Mouse (Mus musculus) urinary bladder, adult 18-20 months (tissue): ENCODE measurements around the gene Ric8b.

Experiments
- DNase-seq, 2 experiments: peaks; one replicate each; pipeline ENCODE4 v3.0.0; 2022; ENCODE audit warnings: low spot score in 2 of 2, mixed read lengths in 2 of 2

Ric8b gene

DNA sequence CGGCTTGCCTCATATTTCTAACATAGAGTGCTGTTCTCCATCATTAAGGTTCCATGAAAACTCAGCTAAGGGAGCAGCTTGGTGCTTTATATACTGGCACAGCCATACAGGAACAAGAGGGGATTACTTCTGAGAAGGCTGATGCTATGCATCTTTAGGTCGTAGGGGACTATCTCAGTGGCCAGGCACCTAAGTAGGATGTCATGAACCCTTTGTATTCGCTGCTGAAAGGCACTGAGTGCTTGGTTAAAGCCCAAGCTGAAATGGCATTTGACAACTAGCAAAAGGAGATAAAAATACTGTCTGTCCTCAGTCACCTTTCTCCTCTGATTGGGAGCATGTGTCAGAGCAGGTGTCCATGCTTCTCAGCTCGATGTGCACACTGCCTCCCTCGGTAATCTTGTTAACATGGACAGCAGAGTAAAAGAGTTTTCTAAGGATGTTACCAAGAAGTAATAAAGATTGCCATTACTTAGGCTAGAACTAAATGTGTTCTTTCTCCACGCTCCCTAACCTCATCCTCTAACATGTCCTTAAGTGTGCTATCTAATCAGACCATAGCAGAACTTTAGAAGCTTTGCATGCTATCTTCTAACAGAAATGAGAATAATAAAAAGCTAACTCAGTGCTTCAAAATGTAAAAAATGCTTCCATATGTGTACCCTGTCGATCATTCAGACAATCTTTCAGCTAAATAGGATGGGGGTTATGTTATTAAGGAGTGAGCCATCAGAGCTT is 89.3 kb downstream of the Ric8b start:
- DNase-seq = no peak

DNA sequence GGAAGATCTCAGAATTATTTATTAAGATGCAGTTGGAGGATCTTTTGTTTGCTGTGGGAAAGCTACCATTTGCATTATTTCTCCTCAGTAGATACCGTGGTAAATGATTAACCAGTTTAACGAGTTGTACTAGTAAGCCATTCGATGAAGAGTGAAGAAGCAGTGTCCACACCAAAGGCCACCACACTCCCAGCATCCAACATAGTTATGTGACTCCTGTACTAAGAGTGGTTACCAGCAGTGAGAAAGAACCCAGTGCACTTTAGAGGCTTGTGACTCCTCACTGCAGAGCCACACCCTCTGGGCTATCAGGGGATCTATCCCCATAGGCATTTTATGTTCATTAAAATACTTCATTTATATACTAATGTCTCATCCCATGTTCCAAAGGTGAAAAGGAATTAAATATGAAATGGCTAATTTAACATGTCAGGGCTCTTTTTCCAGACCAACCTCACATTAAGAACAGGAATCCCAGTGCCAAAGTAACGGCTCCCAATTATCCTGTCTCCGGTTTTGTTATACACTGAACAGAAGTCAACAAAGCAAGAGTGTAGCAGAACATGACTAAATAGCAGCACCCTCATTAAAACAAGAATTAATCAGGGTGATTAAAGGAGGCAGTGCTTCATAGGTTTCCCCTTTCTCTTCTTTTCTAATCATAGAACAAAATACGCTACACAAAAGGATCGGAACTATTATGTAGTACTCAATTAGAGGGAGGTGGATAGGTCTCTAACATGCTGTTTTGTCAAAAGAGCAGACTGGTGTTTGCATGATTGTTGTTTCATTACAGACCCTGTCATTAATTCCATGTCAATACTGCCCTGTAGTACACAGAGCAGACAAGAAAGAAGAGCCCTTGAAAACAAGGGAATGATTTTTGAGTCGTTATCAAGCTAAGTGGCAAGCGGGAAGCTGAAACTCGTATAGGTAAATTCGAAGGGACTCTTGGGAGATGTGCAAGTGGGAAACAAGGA is 90.7 kb downstream of the Ric8b start:
- no peak for DNase-seq

DNA sequence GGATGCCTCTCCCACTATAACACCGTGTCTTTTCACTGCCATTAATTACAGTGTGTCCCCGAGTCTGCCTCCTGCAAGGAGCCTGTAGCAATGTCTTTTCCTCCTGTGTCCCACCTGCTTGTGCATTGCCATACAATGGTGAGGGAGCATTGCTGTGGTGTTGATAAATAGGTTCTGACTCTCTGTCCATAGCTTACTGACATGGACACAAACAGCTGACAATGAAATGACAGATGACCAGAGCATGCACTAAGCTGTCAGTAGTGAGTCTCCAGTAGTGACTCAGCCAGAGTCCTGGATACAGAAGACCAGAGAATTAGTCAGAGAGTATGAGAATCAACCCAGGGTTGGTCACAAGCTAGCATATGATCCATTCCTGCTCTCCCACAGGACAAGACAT is 93.7 kb downstream of the Ric8b start:
- DNase-seq = no peak

DNA sequence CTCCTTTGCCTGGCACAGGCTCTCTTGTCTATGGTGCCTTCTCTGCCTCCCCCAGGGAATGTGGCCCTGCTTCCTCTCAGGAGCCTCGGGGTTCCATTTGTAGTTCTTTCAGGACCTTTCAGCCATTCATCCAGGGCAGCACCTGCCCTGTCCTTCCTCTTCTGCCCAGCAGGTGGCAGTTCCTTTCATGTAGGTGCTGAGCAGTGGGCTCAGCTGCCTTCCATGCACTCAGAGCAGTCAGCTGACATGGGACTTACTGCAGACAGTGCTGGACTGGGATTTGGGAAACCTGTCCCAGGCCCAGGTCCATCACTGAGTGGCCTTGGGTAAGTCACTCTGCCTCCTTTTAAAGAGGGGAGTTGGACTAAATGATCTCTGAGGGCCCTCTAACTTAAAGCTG is 96.0 kb downstream of the Ric8b start:
- DNase-seq = no peak

DNA sequence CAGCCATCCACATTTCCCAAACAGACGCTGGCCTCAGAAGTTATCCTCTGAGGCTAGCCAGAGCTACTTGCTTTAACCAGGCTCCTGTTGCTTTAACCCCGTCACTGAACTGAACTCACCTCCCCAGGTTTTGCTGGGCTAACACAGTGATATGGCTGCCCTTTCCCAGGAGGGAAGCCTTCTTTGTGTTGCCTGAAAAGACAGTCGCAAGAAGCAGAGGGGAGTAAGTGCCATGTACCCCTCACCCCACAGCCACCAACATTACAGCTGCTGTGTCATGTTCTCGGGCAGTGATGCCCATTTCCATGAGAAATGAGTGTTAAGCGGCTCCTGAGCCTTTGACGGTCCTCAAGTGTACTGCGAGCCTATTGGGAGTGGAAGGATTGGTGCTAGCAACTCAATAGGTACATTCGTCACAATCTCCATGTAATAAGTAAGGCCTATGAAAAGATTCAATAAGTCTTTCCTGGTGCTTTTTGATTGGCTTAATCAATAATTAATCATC is 96.6 kb downstream of the Ric8b start:
- no peak for DNase-seq

DNA sequence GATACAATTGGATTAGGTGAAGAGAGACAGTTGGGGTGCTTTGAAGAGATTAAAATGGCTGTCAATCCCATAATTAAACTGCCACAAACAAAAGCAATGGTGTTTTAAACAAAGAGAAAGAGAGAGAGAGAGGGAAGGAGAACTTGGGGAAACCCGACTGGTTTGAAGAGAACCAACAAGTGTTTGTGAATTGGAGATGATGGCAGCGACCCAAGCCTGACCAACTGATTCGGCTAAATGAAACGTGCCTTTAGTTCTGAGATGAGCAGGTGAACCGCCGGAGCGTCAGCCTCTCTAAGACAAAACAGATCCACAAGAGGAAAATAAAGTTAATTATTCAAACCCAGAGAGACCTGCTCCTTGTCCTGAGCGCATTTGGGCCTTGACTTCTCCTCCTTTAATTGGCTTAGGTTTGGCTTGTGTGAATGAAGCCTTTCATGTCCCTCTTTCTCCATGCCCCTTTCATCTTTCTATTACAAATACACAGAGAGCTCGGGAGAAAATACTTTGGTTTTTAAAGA is 97.1 kb downstream of the Ric8b start:
- no peak for DNase-seq

DNA sequence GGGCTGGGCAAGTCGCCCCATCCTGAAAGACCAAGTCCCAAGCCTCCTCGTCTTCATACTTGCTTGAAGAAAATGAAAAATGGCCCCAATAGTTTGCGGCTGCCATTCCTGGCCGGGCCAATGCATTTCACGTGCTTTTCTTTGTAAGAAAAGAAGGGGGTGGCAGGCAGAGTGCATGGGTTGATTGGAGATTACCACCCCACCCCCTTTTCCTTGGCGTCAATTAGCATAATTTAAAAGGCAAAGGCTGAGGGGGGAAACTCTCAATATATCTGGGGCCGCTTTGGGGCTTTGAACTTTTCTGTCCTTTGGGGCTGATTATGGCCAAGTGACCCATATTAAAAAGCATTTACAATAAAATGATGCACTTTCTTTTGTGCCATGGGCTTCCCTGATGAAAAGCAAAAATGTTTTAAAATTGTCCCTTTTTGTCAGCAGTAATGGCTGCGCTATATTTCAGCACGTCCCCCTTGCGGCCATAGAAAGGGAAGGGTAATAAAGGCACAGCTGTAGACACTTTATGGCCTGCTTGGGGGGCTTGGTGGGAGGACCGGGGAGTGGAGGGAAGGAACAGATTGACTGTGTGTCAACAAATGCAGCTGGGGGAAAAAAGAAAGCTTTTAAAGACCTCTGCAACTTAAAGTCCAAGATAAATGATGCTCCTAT is 105.4 kb downstream of the Ric8b start:
- no peak for DNase-seq

DNA sequence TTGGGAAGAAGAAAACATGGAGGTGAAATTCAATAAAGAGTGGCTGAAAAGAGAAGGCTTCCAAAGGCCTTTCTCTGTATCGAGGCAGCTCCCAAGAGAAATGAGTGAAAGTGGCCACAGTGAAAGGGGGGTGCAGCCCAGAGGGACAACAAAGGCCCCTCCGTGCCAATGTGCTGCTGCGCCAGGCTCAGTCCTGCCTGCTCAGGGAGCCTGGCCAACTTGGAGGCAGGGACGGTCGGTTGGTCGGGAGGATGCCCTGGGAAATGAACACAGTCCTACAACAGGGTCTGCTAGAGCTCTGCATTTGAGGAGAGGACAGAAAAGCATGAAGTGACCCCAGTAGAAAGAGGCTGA is 105.9 kb downstream of the Ric8b start:
- DNase-seq = no peak

DNA sequence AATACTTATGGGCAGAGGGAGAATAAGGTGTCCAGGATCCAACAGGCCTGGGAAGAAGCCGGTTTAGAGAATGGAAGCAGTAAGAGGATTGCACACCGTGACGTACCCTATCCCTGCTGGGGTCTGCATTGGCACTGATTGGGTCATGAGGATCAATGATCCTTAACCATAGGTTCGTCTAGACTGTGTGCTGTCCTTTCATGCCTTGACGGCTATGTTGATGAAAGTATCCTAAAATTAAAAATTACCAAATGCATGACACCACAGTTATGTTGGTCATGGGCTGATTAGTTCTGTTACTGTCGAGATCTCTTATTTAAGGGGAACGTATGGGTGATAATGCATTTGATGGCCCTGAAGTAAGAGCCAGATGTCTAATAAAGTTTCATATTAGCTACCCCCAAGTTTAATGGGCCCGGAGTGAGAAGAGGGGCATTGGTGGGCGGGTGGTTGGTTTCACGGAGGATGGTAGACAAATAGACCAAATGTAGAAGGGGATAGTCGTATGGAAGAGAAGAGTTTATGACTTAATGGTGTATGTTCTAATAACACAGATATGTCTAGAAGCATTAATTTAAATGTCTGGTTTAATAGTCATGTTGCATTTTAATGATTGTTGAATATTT is 108.5 kb downstream of the Ric8b start:
- no peak for DNase-seq

DNA sequence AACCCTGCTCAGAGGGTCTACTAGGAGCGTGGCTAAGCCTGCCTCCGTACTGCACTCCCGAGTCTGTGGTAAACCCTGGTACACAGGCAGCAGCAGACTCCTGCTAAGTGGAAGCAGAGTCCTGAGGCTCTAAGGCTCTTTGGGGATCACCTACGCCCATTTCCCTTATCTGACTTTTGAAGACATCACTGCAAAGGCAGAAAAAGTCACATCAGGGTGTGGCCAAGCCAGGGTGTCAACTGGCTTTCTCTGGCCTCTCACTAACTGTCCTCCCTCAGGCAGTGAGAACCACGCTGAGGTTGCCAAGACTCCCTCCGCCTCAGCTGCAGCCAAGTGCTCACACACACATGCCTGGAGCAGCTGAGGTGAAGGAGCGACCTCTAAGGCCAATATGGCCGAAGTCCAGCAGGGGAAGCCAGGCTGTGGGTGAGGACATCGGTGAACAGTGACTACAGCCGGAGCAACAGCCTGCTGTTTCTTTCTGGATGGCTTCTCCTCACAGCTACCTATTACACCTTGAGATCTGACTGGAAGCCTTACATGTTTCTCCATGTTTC is 110.3 kb downstream of the Ric8b start:
- no peak for DNase-seq

DNA sequence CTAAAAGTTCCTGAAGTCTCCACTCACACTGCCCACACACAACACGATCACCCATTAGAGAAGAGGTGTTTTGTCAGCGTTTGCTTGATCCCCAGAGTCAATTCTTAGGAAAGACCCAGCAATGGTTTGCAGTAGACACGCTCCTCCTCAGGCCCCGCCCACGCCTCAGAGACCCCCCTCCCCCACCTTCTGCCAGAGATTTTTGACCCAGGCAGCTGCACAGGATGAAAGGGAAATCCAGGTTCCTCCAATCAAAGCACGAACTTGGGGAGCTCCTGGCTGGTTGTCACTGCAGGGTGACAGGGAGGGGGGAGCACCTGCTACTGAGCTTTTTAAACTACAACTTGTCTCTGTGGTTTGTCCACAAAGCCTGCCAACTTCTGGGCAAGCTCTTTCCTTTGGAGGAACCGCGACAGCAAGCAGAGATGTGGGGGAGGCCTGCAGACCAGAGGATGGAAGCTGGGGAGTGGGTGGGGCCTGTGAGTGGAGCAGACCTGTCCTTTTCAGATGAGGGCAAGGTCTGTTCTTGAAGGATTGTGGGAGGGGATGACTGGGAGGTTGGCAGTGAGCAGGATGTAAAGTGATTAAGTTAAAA is 117.8 kb downstream of the Ric8b start:
- no peak for DNase-seq

DNA sequence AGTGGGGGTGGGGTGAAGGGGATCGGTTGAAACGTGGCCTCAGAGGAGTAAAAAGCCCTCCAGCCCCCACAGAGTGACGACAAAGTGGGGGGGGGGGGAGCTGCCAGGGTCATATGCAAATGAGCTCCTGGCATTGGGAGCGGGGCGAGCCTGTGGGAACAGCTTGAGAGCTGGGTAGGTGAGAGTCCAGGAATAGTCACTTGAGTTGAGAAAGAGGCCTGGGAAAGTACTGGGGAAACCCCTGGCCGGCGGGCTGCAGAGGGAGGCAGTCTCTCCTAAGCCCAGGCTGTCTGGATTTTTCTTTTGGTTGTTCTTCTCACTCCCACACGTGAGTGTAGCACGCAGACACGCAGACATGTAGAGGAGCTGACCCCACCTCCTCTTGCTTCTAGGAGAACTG is 120.7 kb downstream of the Ric8b start:
- no peak for DNase-seq

DNA sequence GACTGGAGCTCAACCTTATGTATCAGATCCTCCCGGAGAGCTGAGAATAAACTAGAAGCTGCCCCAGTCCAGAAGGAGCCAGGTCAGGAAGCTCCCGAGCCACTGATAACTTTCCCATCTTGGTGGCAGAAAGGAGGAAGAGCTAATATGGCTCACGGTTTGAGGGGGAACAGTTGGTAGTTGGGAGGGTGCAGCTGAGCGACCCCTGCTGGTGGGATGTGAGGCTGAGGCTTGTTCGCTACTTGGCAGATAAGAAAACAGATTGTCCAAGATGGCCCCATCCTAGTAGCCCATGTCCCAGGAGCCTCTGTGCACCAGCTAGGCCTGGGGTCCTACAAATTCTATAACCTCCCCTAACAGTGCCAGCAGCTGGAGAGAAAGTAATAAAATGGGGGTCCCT is 121.4 kb downstream of the Ric8b start:
- no peak for DNase-seq

DNA sequence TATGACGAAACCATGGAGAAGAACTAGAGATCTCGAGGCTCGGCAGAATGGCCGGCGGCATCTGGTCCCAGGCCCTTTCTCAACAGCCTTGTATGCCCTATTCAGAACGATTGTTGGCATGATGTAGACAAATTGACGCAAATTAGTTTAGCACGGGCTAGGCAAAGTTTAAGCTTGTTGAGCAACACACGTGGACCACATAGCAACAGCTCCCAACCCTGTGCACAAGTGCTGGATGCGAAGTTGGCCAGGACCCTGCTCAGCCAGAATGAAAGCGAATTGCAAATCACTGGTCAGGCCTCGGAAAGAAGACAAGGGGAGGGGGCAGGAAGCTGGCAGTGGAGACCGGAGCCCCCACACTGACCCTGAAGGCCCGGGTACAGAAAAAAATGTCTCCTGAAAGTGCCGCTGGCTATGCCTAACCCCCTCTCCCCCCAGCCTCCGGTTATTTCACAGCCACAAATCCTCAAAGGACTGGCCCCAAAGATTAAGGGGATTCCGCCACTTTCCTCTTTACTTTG is 126.8 kb downstream of the Ric8b start:
- no peak for DNase-seq

DNA sequence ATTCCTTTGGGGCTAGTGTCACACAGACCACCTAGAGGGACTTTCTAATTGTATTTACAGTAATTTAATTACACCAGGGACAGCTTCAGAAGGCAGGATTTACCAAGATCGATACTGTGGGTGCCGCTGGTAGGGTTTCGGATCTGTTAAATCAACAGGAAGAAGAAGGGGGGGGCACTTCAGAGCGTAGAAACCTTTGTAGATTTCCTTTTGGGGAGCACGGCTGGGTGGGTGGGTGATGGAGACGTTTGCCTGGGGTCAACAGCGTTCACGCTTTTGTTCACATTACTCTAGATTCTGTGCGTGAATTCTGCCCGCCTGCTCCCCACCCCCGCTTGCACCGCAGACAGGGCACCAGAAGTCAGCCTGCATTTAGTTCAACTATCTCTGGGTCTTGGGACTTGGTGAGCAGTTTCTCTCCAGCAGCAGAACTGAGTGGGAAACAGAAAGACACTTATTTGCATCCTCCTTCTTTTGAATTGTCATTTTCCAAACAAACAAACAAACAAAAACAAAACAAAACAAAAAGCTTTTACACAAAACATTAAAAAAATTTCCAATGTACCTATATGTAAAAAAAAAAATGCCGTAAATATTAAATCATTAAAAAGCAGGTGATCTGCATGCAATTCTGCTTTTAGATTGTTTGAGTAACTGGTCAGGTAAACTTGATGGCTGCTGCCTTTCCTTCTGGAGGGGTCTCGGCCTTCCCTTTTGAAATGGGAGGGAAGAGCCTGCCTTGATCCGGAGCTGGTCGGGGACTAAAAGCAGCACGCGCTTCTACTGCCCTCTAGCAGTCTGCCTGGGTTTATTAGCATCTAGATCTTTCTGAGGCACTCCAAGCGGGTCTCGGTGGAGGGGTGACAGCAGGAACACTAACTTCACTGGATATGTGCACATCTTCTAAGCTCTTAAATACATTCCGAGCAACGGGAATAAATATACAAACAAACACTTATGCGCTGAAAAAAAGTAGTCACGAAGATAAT is 127.6 kb downstream of the Ric8b start:
- peak in 1 of 2 experiments; percentile 7 for DNase-seq

DNA sequence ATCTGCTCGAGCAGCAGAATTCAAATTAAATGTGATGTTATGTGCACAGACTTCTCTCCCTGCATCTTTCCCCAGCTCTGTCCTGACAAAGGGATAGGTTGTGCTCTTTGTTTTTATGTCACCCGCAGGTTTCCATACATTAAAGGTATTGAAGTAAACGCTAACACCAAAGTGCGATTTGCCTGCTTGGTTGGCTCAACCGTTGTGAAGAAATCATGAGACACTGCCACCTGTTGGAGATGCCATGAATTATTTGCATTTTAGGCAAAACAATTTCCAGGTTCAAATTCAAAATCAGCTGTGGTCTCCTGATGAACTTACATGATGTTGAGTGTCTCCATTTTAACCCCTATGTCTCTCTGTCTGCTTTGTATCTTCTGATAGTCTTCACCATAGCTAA is 129.2 kb downstream of the Ric8b start:
- DNase-seq = no peak

DNA sequence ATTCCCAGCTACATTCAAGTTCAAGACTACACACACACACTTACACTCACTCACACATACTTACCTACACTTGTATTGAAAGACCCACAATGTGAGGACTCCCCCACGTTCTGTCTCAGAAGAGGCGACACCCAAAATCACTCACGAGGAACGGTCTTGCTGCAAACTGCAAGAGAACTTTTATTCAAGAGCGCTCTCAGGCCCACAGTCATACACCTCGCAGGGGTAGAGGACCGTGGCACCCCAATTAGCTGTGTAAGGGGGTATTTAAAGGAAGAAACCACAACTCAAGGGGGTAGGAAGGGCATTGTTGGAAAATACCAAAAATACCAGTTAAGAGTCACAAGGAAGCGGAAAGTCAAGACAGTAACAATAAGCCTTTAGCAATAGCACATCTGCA is 130.6 kb downstream of the Ric8b start:
- no peak for DNase-seq

DNA sequence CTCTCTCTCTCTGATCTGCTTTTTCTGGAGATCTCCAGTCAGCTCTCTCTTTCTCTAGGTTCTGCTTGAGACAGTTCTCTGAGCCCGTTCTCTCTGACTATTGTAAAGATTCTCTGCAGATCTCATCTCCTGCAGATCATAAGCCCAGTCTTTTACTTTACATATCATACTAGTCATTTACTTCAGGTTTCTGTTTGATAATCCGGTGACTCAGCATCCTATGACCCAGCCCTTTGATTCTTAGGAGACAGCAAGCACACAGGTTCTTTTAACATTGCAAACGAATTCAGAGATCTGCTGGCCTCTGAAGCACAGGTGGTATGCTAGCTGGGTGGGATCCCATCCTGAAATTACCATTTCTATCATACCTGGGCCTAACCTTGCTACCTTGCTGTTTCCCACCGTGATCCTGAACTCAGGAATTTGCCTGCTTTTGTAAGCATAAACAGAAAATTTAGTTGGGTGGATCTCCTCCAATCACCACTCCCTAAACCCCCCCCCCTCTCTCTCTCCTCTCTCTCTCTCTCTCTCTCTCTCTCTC is 133.3 kb downstream of the Ric8b start:
- DNase-seq = no peak

DNA sequence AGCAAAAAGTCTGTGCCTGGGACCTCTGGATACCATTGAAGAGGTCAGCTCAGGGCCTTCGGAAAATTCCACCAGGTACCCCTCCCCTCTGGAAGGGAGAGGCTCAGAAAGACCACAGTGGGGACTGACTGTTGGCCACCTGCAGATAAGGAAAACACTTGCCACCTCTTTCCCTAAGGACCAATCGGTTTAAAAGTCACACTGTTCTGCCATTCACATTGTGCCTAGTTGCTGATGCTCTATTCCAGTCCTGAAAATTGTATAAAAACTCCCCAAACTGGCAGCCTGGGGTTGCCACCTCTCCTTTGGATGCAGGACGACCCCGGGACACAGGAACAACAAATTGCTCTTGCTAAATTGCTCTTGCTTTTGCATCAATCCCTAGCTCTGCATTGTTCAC is 135.0 kb downstream of the Ric8b start:
- no peak for DNase-seq
